Mouse (Mus musculus) liver, adult 2 months (tissue): ENCODE measurements around the gene Syt16.

Experiments
- CTCF ChIP-seq: fragments of 200-500 bp; IDR thresholded peaks from 2 replicates; pipeline ENCODE4 v1.5.1; 2011; ENCODE audit warnings: low read depth, low read length, control low read depth
- POLR2A ChIP-seq: fragments of 200-500 bp; IDR thresholded peaks from 2 replicates; pipeline ENCODE4 v1.6.1; 2011; ENCODE audit warnings: low read length, control low read depth; ENCODE audit not compliant: insufficient read depth; ENCODE audit errors: extremely low read depth

DNA sequence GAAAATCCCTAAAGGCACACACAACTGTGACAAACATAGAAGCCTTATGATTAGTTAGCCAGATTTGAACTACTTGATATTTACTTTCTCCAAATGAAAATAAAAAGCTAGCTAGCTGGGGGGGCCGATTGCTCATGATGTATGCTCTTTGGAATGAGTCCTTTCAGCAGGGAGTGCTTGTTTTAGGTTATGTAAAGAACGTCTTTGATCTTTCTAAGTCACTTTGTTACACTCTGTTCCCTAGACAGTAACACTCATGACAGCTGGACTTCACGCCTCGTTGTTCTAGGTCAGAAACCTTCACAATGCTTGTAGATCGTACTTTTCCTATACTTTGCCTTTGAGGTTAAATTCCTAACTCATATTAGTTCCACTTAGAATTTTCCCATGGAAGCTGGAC is 146.9 kb downstream of the Syt16 start:
- no peak for TF ChIP-seq CTCF
- no peak for TF ChIP-seq POLR2A
